Mouse (Mus musculus) C2C12 (cell line): ENCODE results near the gene Trim72.

Experiments used
- CEBPB ChIP-seq: IDR thresholded peaks from one replicate; pipeline ENCODE4 v1.6.1; 2011; ENCODE audit warnings: low read depth, mild to moderate bottlenecking, control low read depth, moderate library complexity
- CTCF ChIP-seq: IDR thresholded peaks from one replicate; pipeline ENCODE4 v1.5.1; 2011; ENCODE audit not compliant: control insufficient read depth, insufficient read depth, insufficient read length
- FOSL1 ChIP-seq: IDR thresholded peaks from one replicate; pipeline ENCODE4 v1.8.0; 2011; ENCODE audit warnings: mild to moderate bottlenecking, low read length; ENCODE audit not compliant: poor library complexity, insufficient read depth, severe bottlenecking
- MAX ChIP-seq: IDR thresholded peaks from one replicate; pipeline ENCODE4 v1.6.1; 2011; ENCODE audit warnings: mild to moderate bottlenecking, control low read depth
- MYOG ChIP-seq: IDR thresholded peaks from one replicate; pipeline ENCODE4 v1.6.1; 2011; ENCODE audit not compliant: control insufficient read depth, insufficient read length; ENCODE audit errors: extremely low read depth
- USF1 ChIP-seq: IDR thresholded peaks from one replicate; pipeline ENCODE4 v1.6.1; 2011; ENCODE audit warnings: low read depth, mild to moderate bottlenecking, control low read depth, moderate library complexity

- TF ChIP-seq USF1 (no peak), CTCF (no peak), FOSL1 (no peak), MAX (no peak), MYOG (no peak), CEBPB (no peak)
These were observed 45.1 kb downstream of the Trim72 start for GRCm38 (mm10) chr7:128048819-128049218.
